Mouse (Mus musculus) heart, adult 18-20 months (tissue): ENCODE results near the gene Rapgef5. TPM values are rescaled to one million over a fixed set of nuclear protein-coding genes. Genes with fewer than 3 reads are reported as not detected.
A peak's percentile ranks its signal among the peaks of the same experiment; 100 is the strongest.

Experiments used
- DNase-seq, 2 experiments: peaks; one replicate each; pipeline ENCODE4 v3.0.0; 2021 to 2022; ENCODE audit warnings: mixed read lengths in 1 of 2
- total RNA-seq, 2 experiments: library from RNA; stranded (reverse); gene quantifications; 2 replicates each; pipeline ENCODE4 v1.2.3; 2021

The Rapgef5 gene
- total RNA-seq, 2 experiments from 2014 or later: 31.7 to 34.8 TPM

DNA sequence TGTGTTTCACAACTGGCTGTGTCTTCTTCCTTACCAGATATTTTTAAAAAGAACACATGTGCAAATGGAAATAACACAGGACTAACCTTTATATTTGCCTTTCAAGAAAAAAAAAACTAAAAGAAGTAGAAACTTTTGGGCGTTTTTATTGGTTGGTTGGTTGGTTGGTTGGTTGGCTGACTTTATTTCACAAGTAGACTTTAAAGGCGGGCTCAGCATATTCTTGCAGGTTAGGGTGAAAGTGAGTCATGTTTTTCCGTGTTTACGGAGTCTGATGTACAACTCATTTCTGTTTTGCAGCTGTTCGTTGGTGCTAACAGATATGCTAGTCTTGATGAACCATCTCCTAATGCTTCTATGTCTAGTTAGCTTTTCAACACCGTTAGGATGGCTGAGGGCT lies 196.2 kb downstream of the Rapgef5 start:
- no peak for DNase-seq

DNA sequence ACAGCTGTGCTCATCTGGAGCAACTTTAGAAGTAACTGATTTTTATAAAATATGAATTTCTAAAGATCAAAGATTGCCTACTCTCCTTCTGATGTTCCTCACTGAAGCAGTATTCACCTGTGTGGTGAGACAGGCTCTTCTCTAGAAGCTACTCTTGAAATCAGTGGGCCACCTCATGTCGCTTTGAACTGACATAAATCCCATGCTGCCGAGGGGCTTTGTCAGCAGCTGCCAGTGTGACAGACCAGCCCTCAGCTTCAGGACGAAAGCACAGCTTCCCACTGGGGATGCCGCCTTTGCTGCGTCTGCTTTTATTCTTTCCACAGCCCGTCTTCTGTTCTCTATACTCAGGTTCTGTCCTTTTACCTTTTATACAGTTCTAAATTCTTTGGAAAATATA lies 197.3 kb downstream of the Rapgef5 start:
- no peak for DNase-seq

DNA sequence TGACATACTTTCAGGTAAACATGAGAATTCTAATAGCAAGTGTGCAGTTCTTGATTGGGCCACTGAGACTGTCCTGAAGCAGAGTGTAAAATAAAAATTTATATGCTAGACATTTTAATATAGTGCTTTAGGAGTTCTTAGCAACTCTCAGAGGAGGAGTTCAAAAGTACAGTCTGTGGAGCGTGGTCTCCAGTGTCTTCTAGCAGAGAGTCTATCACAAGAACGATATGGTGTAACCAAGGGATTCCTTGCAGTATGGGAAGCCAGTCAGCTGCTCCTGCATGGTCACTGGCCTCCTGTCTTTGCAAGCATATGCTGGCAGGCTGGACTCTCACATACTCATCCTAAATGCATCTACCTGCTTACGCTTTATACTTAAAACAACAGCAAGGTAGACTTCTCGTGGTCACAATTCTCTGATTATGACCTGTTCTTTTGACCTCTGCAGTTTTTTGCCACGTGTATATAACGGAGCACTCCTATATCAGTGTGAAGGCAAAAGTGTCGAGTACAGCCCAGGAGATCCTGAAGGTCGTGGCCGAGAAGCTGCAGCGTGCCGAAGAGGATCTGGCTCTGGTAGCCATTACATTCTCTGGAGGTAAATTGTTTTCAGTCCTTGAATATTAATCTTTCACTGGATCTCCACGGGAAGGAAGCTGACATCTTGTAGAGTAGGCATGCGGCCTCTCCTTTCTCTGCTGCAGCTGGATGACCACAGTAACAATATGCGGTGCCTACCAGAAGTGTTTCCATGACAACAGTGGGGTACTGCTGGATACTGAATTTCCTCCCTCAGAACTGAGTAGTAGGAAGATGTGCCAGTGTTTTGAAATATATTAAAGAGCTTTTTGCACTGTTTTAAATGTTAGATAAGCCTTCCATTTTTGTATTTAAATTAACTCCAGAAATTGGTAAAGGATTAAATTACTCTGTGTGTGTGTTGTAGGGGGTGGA lies 204.8 kb downstream of the Rapgef5 start:
- DNase-seq: no peak

DNA sequence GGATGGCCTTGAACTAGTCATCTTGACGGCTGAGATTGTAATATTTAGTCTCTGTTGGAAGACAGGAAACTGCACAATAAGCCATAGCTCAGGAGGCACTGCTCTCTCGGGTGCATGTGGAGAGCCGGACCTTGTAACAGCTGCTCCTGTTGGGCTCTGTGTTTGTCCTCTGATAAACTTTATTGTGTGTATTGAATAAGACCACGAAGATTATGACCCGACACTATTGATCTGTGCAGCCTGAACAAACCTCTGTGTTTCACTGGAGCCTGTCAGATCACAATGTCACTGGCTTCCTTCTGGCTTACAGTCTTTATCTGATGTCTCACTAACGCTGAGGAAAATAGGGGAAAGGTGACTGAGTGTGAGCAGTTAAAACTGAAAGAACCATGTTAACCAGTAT lies 205.5 kb downstream of the Rapgef5 start:
- DNase-seq: no peak

DNA sequence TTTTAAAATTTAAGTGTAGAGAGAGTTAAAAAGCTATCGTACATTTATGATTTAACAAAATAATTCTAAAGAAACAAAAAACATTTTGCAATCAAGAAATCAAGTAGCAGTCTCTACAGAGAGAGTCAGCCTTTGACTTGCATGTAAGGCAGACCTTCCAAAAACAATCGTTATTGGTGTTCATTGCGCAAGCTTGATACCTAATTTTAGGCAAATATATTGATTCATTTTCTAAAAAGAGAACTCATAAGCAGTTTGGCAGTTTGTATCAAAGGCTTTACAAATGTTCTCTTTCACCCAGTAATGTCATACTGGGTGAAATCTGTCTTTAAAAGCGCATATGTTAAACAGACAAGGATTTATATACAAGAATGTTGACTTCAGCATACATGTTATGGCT lies 208.7 kb downstream of the Rapgef5 start:
- no peak for DNase-seq

DNA sequence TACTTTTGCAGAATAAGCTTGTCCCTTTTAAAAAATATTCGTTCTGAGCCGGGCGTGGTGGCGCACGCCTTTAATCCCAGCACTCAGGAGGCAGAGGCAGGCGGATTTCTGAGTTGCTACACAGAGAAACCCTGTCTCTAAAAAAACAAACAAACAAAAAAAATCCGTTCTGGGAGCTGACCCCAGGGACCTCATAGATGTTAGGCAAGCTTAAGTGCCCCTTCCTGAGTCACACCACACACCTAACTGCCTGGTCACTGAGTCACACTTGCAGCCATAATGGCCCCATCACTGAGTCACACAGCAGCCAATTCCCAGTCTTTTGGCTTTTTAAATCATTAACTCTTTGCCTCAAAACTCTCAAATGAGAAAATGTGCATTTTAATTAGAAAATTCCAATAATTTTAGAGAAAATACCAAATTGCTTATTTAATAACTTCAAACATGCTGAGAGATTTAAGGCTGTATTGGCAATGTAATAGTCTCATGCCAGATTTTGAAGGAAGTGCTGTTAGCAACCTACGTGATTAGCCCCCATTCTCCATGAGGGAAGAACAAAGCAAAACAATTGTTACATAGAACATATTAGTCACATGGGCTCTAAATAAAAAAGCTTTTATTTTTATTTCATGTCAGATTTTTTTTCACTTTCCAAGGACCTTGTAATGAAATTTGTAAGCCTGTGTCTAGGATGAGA lies 211.3 kb downstream of the Rapgef5 start:
- DNase-seq: no peak

DNA sequence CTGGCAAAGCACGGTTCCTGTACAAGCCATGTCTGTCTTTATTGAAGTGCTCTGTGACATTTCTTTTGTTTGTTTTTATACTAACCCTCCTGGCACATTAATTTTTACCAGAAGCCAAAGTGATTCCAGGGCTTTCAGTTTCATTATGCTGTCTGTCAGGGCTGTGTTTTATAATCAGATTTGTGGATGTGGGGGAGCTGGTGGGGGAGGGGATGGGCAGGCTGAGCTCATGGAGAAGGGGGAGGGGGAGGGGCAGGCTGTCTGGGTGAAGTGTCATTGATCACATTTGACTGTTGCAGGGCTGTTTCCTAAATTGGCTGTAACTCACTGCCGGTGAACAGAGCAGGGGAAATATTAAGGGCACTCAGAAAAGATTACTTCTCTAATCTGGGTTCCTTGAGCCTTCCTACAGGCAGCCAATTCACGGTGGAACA lies 211.9 kb downstream of the Rapgef5 start:
- peak in 1 of 2 experiments; percentile 34 for DNase-seq

DNA sequence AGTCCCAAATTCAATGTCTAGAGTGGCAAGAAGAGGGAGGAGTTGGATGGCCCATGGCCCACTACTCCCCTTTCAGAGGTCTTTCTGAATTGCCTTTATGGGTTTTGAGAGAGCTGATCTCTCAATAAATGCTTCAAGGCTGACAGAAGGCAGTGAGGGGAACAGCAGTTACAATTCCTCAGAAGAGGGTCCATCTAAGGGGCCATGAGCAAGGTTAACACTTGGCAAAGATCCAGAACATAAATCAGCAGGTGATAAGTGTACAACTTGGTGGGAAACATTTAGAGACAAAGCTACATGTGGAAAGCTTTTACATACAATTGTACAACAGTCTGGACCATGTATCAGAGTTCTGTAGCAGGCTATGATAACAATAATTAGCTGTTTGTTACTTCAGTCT lies 217.3 kb downstream of the Rapgef5 start:
- DNase-seq: no peak

DNA sequence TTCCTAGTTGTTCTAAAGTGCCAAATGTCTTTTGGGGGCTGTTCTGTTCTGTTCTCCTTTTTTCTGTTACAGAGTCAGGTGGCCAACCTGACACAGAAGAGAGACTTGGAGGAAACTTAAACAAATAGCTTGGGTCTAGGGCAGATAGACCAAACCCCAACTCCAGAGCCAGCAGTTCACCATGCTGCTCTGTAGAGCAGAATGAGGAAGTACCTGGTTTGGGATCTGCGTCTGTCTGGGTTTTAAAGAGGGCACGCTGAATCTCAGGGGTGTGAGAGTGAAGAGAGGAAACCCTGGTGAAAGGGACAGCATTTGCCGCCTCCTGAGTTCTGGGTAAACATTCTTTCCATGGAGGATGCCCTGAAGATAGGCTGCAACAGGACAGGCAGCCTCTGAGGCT lies 219.9 kb downstream of the Rapgef5 start:
- DNase-seq: no peak

DNA sequence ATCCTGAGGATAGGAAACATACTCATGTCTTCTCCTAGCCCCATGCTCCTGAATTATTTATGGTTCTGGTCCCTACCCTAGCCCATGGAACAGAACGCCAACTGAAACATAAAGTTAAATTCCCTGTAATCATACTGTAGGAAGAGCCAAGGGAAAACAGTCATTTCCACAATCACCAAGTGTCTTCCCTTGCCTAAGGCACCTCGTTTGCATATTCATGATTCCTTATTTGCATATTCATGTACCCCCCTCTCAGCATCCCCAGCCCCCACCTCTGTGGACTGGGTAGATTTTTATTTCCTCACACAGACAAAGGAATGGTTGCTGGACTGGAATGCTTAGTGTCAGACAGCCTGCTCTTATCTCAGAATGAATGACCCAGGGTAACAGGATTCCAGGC lies 220.6 kb downstream of the Rapgef5 start:
- DNase-seq: no peak

DNA sequence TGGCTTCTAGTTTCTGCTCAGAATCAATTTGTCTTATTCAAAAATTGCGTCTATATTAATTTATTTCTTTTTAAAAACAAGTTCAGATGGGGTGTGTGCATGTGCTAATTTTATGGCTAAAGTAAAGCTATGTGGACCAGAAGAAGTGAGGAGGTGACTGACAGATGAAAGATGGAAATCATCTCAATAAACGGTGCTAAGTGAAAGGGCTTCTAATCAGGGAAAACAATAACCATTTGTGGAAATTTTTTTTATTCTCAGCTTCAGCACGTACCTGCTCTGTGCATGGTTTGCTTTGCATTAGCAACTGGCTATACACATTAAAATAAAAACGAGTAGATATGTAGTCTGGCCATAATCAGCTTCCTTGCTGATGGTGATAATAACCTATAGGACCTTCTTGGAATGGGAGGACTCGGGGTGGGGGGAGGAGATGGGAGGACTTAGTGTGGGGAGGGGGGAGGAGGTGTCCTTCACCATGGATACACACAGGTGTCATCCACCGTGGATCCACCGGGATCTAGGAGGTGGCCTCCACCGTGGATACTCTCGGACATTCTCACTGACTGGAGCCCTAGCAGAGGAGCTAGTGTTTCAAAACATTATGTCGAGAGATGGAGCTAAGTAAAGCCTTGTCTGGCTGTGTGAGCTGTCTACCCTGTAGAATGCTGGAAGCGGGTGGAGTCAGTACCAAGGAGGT lies 221.2 kb downstream of the Rapgef5 start:
- no peak for DNase-seq

DNA sequence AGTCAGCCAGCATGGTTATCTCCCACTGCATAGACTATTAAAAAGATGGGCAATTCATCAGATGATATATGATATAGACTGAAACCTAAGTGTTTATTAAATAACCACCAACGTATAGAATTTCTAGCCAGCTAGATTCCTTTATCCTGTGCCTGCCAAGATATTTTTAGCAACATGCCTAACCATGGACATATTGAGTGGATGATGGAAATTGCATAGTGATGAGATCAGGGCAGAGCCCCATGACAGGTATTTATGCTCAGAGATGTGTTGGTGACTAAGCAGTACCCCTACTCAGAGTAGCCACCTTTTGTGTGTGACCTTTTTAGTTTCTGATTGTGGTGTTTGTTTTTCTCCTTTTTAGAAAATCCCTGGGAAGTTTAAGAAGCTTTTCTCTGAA lies 226.2 kb downstream of the Rapgef5 start:
- no peak for DNase-seq

DNA sequence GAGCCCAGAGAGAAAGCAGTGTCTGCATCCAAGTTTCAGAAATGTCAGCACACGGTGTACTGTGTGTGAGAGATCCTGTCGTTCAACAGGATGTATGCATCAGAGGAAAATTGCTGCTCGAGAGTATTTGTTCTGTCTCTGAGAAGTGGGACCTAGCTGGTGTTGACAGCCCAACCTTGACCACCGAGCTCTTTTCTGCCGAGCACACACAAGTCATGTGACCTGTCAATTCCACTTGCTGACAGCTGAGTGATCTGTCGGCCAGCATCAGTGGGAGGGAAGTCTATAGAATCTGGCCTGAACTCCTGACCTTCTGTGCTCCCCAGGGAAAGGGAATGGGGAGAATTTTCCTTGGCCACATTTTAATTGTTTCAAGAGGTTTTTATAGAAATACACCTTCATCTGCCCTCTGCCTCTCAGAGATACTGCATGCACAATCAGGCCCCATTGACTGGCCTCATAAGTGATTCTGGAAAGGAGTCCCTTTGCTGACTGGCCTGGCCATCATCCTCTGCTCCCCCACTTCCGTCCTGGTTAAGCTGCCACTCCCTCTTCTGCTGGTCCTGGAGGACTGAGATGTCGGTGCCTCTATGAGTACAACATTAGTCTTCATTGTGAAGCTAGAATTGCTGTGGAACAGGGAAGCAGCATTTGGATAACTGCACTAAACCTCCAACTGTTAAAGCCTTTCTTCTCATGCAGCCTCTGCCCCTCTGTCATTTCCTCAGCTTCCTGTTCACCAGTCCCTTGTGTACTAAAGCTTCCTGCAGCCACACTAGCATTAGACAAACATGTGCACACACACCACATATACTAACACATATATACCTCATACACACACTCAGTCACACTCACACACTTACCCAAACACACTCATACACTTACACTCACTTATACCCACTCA lies 228.6 kb downstream of the Rapgef5 start:
- DNase-seq: no peak

DNA sequence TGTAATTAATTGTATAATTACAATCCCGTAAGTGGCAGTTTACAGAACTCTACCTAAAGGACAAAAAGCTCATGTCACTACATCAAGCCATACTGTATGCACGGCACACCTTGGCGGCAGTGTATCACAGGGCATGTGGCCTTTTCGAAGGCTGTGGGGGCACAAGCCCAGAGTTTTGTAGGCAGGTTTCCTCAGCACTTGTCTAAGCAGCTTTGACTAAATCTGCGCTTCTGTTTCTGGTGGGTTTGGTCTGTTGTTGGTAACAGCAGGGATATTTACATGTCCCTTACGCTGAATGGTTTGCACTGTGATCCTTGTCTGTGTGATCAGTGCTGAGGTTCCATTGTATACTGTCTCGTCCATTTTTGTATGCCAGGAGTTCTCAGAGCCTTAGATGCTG lies 230.3 kb downstream of the Rapgef5 start:
- DNase-seq: no peak

DNA sequence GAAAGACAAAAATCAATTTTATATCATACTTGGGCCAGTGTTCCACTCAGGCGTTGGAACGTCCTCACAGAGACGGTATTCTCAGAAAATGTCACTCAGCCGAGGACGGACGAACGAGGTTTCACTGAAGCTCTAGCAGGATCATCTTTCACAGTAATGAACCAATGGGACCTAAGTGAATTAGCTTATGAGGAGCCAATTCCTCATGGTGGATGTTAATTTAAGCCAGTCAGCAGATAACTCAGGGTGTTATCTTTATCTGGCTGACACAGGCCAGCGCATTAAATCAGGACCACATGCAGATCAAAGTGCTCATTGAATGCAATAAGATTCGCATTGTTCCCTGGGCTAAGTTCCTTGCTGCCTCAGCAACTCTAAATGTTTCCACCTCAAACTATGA lies 234.8 kb downstream of the Rapgef5 start:
- no peak for DNase-seq

DNA sequence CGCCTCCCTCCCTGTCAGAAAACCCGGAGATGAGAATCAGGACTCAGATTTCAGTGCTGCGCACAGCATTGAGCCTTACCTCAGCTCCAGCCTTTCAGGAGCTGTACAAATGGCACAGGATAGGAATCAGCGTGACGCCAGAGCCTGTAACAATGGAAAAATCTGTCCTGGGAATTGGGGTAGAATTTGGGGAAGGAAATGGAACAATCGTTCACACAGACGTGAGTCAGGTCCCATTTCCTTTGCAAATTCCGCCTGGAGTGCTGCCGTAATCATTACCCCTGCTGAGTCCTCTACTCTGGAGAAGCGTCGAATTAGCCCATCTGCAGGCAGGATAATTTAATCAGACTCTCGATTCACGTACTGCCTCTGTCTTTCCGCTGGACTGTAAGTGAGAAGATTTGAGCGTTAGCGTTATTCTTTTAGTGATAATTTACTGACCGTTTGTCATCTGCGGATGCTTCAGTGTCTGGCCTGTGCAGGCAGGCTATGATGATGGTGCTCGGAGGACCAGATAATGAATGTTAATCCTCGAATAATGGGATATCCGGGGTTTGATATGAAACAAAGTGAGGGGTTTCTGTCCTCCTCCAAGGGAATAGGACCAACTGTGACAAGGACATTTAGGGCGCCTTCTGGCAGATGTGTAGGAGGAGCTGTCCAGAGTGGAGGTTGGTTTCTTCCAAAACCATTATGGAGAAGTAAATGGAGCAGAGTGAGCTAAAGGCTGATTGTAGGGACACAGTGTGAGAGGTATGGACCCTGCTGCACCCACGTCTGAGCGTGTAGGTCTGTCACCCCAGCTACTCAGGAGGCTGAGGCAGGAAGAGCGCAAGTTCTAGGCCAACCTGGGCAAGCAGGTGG lies 235.5 kb downstream of the Rapgef5 start:
- DNase-seq: peak; percentile 59 to 83

DNA sequence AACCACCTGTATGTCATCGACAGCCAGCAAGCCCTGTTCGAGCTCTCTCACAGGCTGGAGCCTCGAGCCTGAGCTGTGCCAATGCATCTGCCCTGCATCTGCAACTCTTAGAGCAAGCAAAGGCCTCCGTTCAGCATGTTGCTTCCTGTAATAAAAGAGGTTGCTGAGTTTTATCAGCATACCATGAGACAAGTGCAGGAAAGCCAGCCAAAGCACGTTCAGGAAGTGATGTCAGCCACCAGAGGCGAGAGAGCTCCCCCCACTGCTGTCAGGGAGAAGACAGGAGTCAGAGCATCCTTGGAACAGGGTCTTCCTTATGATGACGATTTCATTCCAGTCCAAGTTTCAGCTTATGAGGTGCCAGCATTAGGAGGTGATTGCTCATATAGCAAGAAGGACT lies 239.7 kb downstream of the Rapgef5 start:
- DNase-seq: peak; percentile 45 to 55

DNA sequence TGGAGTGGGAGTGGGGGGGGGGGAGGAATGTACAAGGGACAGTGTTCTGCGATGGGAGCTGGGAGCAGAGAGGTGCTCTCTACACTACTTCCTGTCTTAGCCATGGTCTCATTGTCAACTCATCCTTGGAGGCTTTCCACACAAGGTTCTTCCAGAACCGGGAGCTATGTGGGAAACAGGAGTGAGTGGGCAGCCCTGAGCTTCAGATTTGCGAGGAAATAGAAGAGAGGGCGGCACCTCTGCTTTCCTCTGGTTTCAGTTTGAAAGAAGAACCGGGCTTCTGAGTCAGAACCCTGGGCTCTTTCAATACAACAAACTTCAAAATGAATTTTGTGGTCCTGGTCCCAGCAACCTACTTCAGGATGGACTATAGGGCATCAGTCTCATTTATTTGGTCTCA lies 244.1 kb downstream of the Rapgef5 start:
- DNase-seq: no peak

DNA sequence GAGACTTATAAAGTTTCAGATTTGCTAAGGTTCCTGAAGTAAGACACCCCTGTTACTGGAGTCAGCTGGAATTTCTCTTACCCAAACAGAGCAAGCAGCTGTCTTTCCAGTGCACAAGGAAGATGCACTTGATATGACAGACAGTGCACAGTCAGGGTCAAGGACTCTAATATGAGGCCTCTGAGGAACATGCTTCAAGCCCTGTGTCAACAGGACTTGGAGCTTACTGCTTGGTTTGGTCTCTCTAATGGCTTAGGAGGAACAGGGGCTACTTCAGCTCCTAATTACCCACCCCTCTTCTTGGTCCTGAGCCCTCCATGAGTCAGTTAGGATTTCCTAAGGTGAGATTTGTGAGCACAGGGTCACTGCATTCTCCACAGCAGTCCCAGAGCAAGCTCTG lies 244.6 kb downstream of the Rapgef5 start:
- DNase-seq: no peak

DNA sequence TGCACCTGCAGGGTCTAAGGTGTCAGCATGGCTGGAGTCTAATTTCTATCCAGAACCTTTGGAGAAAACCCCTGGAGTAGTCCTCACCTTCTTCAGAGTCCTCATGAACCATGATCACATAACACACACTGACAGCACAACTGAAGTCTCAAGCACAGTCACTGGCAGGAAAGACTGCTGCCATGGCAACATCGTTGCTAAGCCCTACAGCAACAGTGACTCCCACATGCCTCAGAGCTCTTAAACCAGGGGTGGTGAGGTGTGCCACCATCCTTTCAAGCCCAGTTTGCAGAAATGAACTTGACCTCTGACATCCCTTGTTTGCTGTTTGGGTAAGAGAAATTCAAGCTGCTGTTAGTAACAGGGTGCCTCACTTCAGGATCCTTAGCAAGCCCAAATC lies 245.4 kb downstream of the Rapgef5 start:
- DNase-seq: no peak

DNA sequence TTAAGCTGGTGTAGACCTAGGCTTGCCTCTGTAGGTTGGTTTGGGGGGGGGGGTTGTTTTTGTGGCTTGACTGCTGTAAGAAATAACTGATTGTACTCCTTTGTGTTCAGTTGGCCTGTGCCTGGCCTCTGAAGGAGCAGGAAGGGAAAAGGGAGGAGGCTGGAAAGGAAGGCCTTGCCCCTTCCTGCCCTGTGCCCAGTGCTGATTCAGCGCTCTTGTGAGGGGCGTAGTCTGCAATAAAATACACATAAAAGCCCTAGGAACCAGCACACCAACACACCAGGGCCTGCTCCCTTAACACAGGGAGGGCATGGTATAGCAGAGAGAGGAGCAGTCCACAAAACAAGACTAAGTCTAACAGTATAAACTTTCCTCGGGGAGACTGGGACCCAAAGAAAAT lies 247.0 kb downstream of the Rapgef5 start:
- peak; percentile 49 to 69 for DNase-seq
